Mouse (Mus musculus): ENCODE measurements at regions not wholly inside any gene's neighbourhood (a gene's known extent, or its start where the extent isn't known, plus 50 kb on each side); places are given as distances from the start of the nearest gene placed in this dataset.

- no peak for DNase-seq
Measured at GRCm38 (mm10) chr7:56587283-56587682, 347.7 kb downstream of the Oca2 start.

GRCm38 (mm10) chr7:56590904-56591303 lies 351.3 kb downstream of the Oca2 start:
- DNase-seq, result no peak

- no peak for DNase-seq
Measured at GRCm38 (mm10) chr7:56591321-56591720, 351.8 kb downstream of the Oca2 start.

DNA sequence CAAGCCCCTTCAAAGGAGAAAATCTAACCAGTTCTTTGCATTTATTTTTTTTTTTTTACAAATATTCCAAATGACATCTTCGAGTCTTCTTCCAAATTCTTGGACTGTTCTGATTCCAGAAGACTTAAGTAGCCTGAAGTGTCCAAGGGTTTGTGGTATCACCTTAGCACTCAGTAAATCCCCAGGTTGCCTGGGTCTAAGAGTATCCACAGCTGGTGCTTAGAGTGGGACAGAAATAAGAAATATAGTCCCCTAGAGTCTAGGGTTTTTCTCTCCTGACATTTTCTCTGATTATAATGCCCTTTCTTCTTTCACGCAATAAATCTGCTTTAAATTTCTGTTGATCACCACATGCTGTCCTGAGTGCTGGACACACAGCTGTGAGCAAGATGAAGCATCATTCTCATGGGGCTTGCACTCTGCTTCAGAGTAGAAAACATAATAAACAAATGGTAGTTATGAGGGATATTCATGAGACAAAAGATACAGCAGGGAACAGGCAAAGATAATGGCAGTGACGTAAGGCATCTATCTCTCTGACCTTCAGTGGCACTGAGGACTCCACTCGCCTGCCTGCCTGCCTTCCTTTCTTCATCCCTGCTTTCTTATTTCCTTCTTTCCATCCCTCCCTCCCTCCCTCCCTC lies 358.5 kb downstream of the Oca2 start:
- DNase-seq, result peak in 1 of 2 experiments; percentile 1
